Mouse (Mus musculus) embryonic fibroblast, embryonic 13.5 days (primary cell): ENCODE measurements around the gene Zfp106. TPM values are rescaled to one million over a fixed set of nuclear protein-coding genes. Genes with fewer than 3 reads are reported as not detected.

Experiments
- H3K27ac ChIP-seq: 2 replicates; pipeline ENCODE4 v1.5.1; 2012; ENCODE audit warnings: low read length, control low read depth, inconsistent platforms; ENCODE audit not compliant: insufficient read depth
- H3K4me1 ChIP-seq: 2 replicates; pipeline ENCODE4 v1.6.1; 2011; ENCODE audit warnings: low read length; ENCODE audit not compliant: control insufficient read depth, insufficient read depth
- H3K4me3 ChIP-seq: 2 replicates; pipeline ENCODE4 v1.5.1; 2011; ENCODE audit warnings: mild to moderate bottlenecking, control low read depth, low read length; ENCODE audit not compliant: insufficient read depth
- CTCF ChIP-seq: IDR thresholded peaks from 2 replicates; pipeline ENCODE4 v1.5.1; 2011; ENCODE audit warnings: mild to moderate bottlenecking, control low read depth, low read length, moderate library complexity, borderline replicate concordance; ENCODE audit not compliant: insufficient read depth
- POLR2A ChIP-seq: IDR thresholded peaks from 2 replicates; pipeline ENCODE4 v1.6.1; 2011; ENCODE audit warnings: low read depth, mild to moderate bottlenecking, control low read depth, low read length, moderate library complexity
- polyA plus RNA-seq: library from polyadenylated mRNA; stranded (reverse); fragments of >200 nt; gene quantifications from 2 replicates; pipeline ENCODE4 v1.2.4, GENCODE M21; 2011; ENCODE audit warnings: low read depth; ENCODE audit not compliant: missing spikeins, insufficient read length

The Zfp106 gene
- polyA plus RNA-seq, 1 experiment = 102 TPM

DNA sequence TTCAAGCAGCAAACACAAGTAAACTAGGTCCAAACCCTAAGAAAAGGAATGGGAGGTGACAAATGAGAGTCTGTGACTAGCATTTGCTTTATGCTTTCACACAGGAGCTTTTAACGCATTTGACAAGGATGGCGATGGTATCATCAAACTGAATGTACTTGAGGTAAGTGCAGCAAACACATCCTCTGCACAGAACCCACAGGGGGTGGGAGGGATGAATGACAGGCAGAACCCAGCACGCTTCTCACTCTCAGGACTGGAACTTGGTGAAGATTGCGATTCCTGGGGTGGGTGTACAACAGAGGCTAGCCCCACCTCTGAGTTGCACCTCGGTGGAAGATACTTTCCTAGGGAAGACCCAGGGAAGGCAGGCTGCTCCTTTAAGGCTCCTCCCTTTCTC, 59.7 kb downstream of the Zfp106 start:
- Histone ChIP-seq H3K4me3 (no peak overlapping the region), H3K27ac (no peak overlapping the region), H3K4me1 (peaks cover 5% of the 10 kb centered on the region; the same call in 1 of the 2 replicates)
- TF ChIP-seq POLR2A (no peak), CTCF (no peak)

DNA sequence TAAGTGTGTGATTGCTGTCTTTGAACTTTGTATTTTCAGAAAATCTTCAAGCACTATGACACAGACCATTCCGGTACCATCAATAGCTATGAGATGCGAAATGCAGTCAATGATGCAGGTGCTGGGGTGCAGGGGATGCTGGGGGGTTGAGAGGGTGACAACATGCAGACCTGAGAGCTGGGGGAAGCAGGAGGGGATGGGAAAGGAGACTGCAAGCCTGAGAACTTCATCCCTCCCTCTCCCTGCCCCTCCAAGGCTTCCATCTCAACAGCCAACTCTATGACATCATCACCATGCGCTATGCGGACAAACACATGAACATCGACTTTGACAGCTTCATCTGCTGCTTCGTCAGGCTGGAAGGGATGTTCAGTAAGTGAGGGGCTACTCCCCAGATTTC, 60.5 kb downstream of the Zfp106 start:
- TF ChIP-seq CTCF (no peak), POLR2A (no peak)
- Histone ChIP-seq H3K4me3 (no peak overlapping the region), H3K4me1 (peaks cover 5% of the 10 kb centered on the region; the same call in 1 of the 2 replicates), H3K27ac (no peak overlapping the region)

DNA sequence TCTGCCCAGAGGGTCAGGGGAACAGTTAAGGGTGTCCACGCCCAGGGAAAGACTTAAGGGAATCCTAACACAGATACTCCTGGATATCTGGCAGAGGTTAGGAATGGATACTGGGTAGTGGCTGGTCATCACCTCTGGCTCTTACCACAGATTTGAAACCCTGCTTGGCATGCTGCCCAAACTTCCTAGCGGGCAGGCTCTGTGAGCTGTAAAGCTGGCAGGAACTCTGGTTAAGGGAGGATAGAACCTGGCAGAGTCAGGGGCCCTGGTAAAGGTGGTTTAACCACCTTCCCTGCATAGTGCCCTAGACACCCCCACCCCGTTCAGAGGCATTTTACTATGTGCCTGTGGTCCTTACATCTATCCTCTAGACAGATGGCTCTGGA, 61.0 kb downstream of the Zfp106 start:
- H3K4me3 ChIP-seq = no peak overlapping the region
- H3K27ac ChIP-seq = no peak overlapping the region
- no peak for TF ChIP-seq CTCF
- no peak for TF ChIP-seq POLR2A
- H3K4me1 ChIP-seq = peaks cover 5% of the 10 kb centered on the region; the same call in 1 of the 2 replicates

DNA sequence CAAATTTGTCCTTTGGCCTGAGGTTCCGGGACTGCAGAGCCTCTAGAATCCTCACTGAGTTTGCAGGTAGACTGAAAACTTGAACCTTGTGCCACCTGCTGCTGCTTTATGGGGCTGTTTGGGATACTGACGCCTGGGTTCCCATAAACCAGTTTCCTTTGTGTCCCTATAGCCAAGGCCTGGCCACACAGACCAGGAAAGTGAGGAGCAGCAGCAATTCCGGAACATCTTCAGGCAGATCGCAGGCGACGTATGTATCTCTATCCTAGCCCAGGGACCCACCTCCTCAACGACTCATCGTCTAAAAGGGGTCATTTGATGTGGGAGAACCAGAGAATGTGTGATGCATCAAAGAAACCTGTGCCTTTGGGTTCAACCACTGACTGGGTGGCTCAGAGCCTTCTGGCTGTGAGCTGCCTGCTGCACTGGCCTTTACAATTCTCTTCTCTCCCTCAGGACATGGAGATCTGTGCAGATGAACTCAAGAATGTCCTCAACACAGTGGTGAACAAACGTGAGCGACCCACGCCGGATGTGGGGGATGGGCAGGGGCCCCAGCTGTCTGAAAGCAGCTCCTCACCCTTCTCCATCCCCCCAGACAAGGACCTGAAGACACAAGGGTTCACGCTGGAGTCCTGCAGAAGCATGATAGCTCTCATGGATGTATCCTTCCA, 61.6 kb downstream of the Zfp106 start:
- H3K4me1 ChIP-seq = peaks cover 5% of the 10 kb centered on the region; the same call in 1 of the 2 replicates
- no peak overlapping the region for H3K27ac ChIP-seq
- TF ChIP-seq CTCF (no peak), POLR2A (no peak)
- H3K4me3 ChIP-seq = no peak overlapping the region

DNA sequence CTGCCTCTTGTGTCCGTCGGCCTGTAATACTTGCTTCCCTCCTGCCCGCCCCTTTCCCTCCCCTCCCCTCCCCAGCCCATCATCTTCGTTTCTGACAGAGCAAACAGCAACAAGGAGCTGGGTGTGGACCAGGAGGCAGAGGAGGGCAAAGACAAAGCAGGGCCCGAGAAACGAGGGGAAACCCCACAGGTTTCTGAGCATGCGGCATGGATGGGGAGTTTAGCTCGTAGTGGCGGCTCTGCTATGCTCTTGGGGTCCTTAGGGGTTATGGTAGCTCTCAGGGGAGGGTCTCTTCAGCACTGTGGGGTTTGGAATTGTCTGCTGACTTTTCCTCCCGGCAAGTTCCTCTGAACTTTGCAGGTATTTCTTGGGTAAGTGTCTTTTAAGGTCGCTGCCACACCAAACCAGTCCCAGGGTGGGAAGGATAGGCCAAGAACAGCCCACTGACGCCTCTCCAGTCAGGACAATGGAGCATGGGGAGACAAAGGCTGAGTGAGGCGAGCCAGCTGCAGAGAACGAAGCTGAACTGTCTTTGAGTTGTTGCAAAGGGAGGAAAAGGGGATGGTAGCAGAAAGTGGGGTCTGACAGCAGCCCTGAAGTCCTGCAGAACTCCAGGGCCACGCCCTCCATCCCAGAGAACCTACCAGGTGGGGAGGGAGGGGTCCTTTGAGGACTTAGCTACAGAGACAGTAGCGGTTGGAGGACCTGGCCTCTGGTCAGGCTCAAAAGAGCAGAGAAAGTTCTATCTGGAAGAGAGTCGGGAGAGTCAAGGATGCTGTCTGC, 62.3 kb downstream of the Zfp106 start:
- no peak overlapping the region for H3K27ac ChIP-seq
- H3K4me3 ChIP-seq = no peak overlapping the region
- no peak for TF ChIP-seq POLR2A
- no peak for TF ChIP-seq CTCF
- peaks cover 5% of the 10 kb centered on the region; the same call in 1 of the 2 replicates for H3K4me1 ChIP-seq

DNA sequence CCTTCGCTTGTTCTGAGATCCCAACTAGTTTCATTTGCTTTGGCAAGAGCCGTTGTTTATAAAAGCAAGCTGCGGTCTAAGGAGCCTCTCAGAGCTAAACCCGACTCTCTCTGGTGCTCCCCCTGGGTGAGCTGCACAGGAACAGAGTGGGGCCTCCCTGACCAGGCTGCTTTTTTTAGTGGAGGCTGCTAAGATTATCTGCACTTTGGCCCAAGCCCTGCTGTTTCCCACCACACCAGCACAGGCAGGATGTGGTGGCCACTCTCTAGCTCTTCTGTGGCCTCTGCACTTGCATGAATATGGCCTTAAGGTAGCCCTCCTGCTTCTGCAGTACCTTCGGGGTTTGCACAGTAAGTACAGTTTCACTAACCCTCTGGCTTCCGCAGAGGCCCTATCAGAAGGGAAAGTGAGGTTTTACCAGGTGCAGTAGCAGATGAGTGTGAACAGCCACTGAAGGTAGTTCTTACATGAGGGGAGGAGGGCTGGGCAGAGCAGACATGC, 63.6 kb downstream of the Zfp106 start:
- Histone ChIP-seq H3K4me1 (peaks cover 5% of the 10 kb centered on the region; the same call in 1 of the 2 replicates), H3K4me3 (no peak overlapping the region), H3K27ac (no peak overlapping the region)
- TF ChIP-seq CTCF (no peak), POLR2A (no peak)

DNA sequence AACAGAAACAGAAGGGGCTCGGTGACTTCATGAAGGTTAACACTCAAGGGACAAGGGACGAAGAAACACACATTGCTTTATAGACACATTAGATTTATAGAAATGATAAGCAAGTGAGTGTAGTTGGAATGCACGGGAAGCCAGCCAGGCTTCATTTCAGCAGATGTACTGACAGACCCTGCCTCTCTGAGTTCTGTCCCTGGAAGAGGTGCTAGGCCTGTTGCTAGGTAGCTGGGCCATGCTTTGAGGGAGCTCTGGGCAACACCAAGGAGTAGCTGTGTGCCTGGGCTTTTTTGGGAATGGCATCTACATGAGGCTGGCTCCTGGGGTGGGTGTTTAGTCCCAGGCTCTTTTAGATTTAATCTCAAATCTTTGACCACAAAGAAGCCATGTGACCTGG, 67.1 kb downstream of the Zfp106 start:
- Histone ChIP-seq H3K27ac (no peak overlapping the region), H3K4me1 (no peaks in the 10 kb centered on the region), H3K4me3 (no peak overlapping the region)
- no peak for TF ChIP-seq POLR2A
- no peak for TF ChIP-seq CTCF

DNA sequence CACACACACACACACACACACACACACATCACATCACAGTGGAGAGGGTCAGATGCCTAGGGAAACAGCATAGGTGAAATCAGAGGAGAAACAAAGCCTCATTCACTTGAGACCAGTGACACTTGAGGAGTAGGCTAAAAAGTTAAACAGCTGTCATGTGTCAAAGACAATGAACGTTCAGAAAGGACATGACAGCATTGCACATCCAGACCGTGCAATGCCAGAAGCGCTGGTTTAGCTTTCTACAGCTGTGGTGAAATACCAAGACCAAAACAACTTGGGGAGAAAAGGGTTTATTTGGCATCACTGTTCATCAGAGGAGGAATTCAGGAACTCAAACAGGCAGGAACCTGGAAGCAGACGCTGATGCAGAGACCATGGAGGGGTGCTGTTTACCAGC, 70.4 kb downstream of the Zfp106 start:
- Histone ChIP-seq H3K4me3 (no peak overlapping the region), H3K4me1 (no peaks in the 10 kb centered on the region), H3K27ac (no peak overlapping the region)
- no peak for TF ChIP-seq POLR2A
- TF ChIP-seq CTCF = no peak

DNA sequence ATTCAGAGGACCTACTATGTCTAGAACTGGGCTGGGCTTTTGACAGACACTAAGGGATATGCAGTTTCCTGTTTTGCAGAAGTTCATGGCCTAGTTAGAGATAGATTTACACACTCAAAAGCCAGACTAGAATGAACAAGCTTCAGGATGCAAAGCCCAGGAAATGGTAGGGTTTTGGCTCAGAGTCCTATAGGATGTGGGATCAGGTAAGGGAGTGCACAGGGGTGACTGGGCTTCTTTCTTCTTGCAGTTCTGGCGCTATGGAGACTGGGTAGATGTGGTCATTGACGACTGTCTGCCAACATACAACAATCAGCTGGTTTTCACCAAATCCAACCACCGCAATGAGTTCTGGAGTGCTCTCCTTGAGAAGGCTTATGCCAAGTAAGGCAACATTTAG, 79.4 kb downstream of the Zfp106 start:
- H3K27ac ChIP-seq = no peak overlapping the region
- no peak overlapping the region for H3K4me3 ChIP-seq
- H3K4me1 ChIP-seq = no peaks in the 10 kb centered on the region
- TF ChIP-seq CTCF (no peak), POLR2A (no peak)

DNA sequence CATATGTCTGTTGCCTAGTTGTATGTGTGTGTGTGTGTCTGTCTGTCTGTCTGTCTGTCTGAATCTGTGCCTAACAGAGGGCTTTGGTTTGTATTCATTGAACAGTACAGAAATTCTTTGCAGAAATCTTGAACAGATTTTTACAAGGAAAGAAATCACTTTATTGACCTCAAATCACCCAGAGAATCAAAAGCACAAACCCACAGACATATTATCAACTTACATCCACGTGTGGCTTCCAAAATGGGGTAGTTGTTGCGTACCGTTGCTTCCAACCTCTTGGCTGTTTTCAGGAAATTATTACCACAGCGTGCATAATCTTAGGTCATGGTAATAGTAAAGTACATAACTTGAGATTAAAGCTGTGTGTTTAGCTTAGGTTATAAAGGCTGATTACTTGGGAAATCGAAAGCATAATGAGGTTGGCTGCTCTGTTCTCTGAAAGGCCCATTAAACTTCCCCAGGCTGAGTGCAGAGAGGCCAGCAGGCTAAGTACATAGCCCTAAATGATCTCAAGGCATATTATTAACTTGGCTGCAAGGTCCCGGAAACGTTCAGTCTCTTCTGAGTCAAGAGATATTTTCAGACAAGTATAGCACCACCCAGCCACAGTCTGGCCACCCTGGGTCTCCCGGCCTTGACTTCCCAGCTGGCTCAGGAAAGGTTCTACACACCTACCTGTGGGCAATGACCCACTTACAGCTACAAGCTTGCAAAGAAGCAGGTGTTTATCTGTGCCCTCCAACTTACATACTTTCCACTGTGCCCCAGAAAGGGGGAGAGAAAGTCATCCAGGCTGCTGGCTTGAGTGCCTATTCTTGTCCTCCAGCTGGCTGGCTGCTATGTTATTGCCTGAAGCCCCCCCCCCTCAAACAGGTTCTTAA, 80.9 kb downstream of the Zfp106 start:
- Histone ChIP-seq H3K4me3 (no peak overlapping the region), H3K27ac (no peak overlapping the region), H3K4me1 (no peaks in the 10 kb centered on the region)
- TF ChIP-seq CTCF (no peak), POLR2A (no peak)
